Mouse (Mus musculus): ENCODE results near the gene Sfxn5.

GRCm38 (mm10) chr6:85255578-85255977 lies 77.6 kb downstream of the Sfxn5 start:
- TF ChIP-seq CTCF (IDR thresholded peaks at IDR 0.05; ENCODE audit: borderline replicate concordance, extremely low read depth, insufficient read depth, insufficient read length) (no peak), POLR2A (IDR thresholded peaks at IDR 0.05; ENCODE audit: borderline replicate concordance, extremely low read depth, insufficient read depth, insufficient read length, poor library complexity, severe bottlenecking) (no peak)
